Mouse (Mus musculus) kidney, adult 2 months (tissue): ENCODE measurements around the gene Tiam1.

ENCODE experiments used
- CTCF ChIP-seq: fragments of 200-500 bp; conservative IDR thresholded peaks from 2 replicates; pipeline ENCODE4 v1.5.1; 2011; ENCODE audit warnings: low read depth, mild to moderate bottlenecking, control low read depth, low read length, moderate library complexity, mixed read lengths; ENCODE audit not compliant: insufficient read depth, insufficient read length
- POLR2A ChIP-seq: fragments of 200-500 bp; IDR thresholded peaks from one replicate; pipeline ENCODE4 v1.6.1; 2011; ENCODE audit warnings: low read depth, low read length, control low read depth

DNA sequence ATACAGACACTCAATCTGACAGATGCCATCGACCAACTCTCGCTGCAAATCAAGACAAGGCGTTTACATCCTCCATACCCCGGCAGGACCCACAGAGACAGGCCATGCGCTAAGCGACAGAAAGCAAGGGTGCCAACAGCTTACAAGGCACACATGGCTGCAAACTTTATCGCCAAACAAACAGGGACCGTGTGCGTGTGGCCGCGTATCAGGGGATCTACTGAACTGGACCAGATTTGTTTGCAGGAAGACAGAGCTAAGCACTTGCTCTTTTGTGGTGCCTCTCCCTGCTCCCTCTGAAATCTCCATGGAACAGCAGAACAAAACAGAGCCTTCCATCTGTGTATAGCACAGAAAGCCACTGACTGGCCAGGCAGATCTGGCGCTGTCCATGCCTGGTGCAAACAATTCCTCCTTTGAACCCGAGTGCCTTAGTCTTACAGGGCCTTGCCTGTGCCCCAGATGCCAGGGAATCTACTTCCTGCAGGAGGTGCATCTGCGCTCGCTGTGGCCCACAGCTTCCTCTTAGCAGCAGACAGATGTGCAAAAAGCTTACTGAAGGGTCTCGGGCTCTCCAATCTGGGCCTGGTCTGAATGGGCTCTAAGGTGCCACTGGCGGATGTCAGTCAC is 316.0 kb downstream of the Tiam1 start:
- TF ChIP-seq POLR2A = no peak
- no peak for TF ChIP-seq CTCF
